Mouse (Mus musculus): ENCODE data around the gene Nudc. TPM values are rescaled to one million over a fixed set of nuclear protein-coding genes. Genes with fewer than 3 reads are reported as not detected.

Nudc gene
- 43.9 and 66.0 TPM in 2 replicates for polyA plus RNA-seq (2012; rRNA removed)

GRCm38 (mm10) chr4:133545272-133546231, at the start of gene Nudc:
TSS of gene Nudc (minus strand) at chr4:133545996.
- DNase-seq (ENCODE audit: low read depth) = peak; percentile 44

GRCm38 (mm10) chr4:133595538-133595937, 49.7 kb upstream of the Nudc start:
- no peak for DNase-seq (ENCODE audit: low read depth)

GRCm38 (mm10) chr4:133592570-133592969, 46.8 kb upstream of the Nudc start:
- no peak for DNase-seq (ENCODE audit: low read depth)

GRCm38 (mm10) chr4:133584059-133584951, 38.5 kb upstream of the Nudc start, which contains the start of gene Gpn2:
TSS of gene Gpn2 (plus strand) at chr4:133584362.
- no peak for DNase-seq (ENCODE audit: low read depth)

GRCm38 (mm10) chr4:133583690-133584058, 37.9 kb upstream of the Nudc start:
- no peak for DNase-seq (ENCODE audit: low read depth)

GRCm38 (mm10) chr4:133577983-133578382, 32.2 kb upstream of the Nudc start:
- DNase-seq (ENCODE audit: low read depth) = no peak

GRCm38 (mm10) chr4:133574843-133575202, 29.0 kb upstream of the Nudc start:
- no peak for DNase-seq (ENCODE audit: low read depth)

- no peak for DNase-seq (ENCODE audit: low read depth)
Measured at GRCm38 (mm10) chr4:133574070-133574842, 28.5 kb upstream of the Nudc start, which contains the start of gene Gpatch3. TSS of gene Gpatch3 (plus strand) at chr4:133574745.

- no peak for DNase-seq (ENCODE audit: low read depth)
Measured at GRCm38 (mm10) chr4:133570066-133570466, 24.3 kb upstream of the Nudc start.

GRCm38 (mm10) chr4:133569291-133570065, 23.7 kb upstream of the Nudc start:
- DNase-seq (ENCODE audit: low read depth) = no peak

GRCm38 (mm10) chr4:133567251-133567650, 21.5 kb upstream of the Nudc start:
- no peak for DNase-seq (ENCODE audit: low read depth)

- DNase-seq (ENCODE audit: low read depth) = no peak
Measured at GRCm38 (mm10) chr4:133563123-133563571, 17.4 kb upstream of the Nudc start.

GRCm38 (mm10) chr4:133561622-133562021, 15.8 kb upstream of the Nudc start:
- no peak for DNase-seq (ENCODE audit: low read depth)

- no peak for DNase-seq (ENCODE audit: low read depth)
Measured at GRCm38 (mm10) chr4:133559846-133560245, 14.1 kb upstream of the Nudc start.

GRCm38 (mm10) chr4:133557041-133557717, 11.4 kb upstream of the Nudc start:
- DNase-seq (ENCODE audit: low read depth) = no peak

GRCm38 (mm10) chr4:133553448-133554330, 7.9 kb upstream of the Nudc start:
- DNase-seq (ENCODE audit: low read depth) = no peak

GRCm38 (mm10) chr4:133552768-133553447, 7.1 kb upstream of the Nudc start, which contains the start of gene Nr0b2:
TSS of gene Nr0b2 (plus strand) at chr4:133553376.
- no peak for DNase-seq (ENCODE audit: low read depth)

- no peak for DNase-seq (ENCODE audit: low read depth)
Measured at GRCm38 (mm10) chr4:133552029-133552428, 6.2 kb upstream of the Nudc start.
